Comparison of ENCODE assay signal across 7 mouse cellular contexts in the genomic region with DNA sequence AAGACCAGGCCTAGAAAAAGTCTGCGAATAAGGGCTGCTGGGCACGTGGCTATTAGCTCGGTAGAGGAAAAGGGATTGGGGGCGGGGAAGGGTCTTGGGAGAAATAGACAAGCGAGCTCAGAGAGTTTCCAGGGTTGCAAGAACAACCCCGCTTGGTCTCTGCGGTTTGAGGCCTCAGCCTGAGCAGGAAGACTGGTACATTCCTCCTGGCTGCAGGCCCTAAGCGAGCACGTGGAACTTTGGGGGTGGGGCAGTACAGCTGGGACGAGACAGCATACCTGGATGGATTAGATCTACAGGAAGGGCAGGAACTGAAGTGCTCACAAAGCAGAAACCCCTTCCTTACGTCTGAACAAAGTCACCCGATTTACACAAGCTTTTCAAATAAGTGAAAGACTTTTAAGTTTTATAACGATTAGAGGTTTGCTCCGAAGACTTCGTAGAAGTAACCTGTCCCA. TPM values are rescaled to one million over a fixed set of nuclear protein-coding genes. Genes with fewer than 3 reads are reported as not detected.
DNase-seq lines count a peak whose midpoint lies in the region; ATAC-seq lines count a peak whose summit lies in the region.

No protein-coding gene starts in this region.

- peak; percentile 71 for DNase-seq in ES-CJ7 (ENCODE audit: low read depth, low spot score)
- DNase-seq in adrenal gland, postnatal 14 days = peak; percentile 71
- DNase-seq in forebrain, embryonic 11.5 days (ENCODE audit: low spot score) = peak; percentile 75
- DNase-seq in hindbrain, embryonic 10.5 days (ENCODE audit: low spot score) = peak; percentile 55
- DNase-seq in layer of hippocampus, adult 9-11 months = peak; percentile 40
- peak; percentile 16 for DNase-seq in right cerebral cortex, postnatal 14 days

- H3K4me1 ChIP-seq in forebrain, embryonic 11.5 days (replicated peaks; ENCODE audit: control insufficient read depth, insufficient read depth, low read length) = peaks cover 9% of the 10 kb centered on the region; the same call in 1 of the 2 replicates
- H3K4me1 ChIP-seq in hindbrain, embryonic 10.5 days (replicated peaks) = peaks cover 43% of the 10 kb centered on the region

- H3K9me3 ChIP-seq in forebrain, embryonic 11.5 days (ENCODE audit: control insufficient read depth, low read length) = no peaks in the 10 kb centered on the region
- no peaks in the 10 kb centered on the region for H3K9me3 ChIP-seq in hindbrain, embryonic 10.5 days

- H3K9ac ChIP-seq in forebrain, embryonic 11.5 days (ENCODE audit: low read length) = peak overlapping the region; percentile 74

- WGBS in forebrain, embryonic 11.5 days = 5% methylated on average over 15 of the region's 15 CpGs
- WGBS in hindbrain, embryonic 10.5 days = 6% methylated on average over 15 of the region's 15 CpGs

- ATAC-seq in forebrain, embryonic 11.5 days (replicated peaks; ENCODE audit: low FRiP score) = peak; percentile 29; the same call in 1 of the 2 replicates
- ATAC-seq in megakaryocyte, adult 5-6 weeks (ENCODE audit: poor library complexity, severe bottlenecking) = peak; percentile 35; the same call in 1 of the 2 replicates

- H3K4me3 ChIP-seq in forebrain, embryonic 11.5 days (ENCODE audit: low read depth, low read length) = peak overlapping the region; percentile 73
- H3K4me3 ChIP-seq in hindbrain, embryonic 10.5 days = peak overlapping the region; percentile 90

- peak overlapping the region; percentile 82 for H3K4me2 ChIP-seq in forebrain, embryonic 11.5 days (ENCODE audit: low read depth, low read length, severe bottlenecking)

- no peaks in the 10 kb centered on the region; the same call in 1 of the 2 replicates for H3K36me3 ChIP-seq in forebrain, embryonic 11.5 days (ENCODE audit: control insufficient read depth, insufficient read depth, low read length)
- peaks cover 17% of the 10 kb centered on the region for H3K36me3 ChIP-seq in hindbrain, embryonic 10.5 days

- no peaks in the 10 kb centered on the region for H3K27me3 ChIP-seq in forebrain, embryonic 11.5 days (ENCODE audit: control insufficient read depth, insufficient read depth, low read length)
- H3K27me3 ChIP-seq in hindbrain, embryonic 10.5 days (ENCODE audit: insufficient read depth, poor library complexity, severe bottlenecking) = no peaks in the 10 kb centered on the region

- H3K27ac ChIP-seq in forebrain, embryonic 11.5 days (ENCODE audit: low read depth, low read length) = no peak overlapping the region
- peak overlapping the region; percentile 95 for H3K27ac ChIP-seq in hindbrain, embryonic 10.5 days

RNA-seq across cellular contexts. Expression of gene Phgdh, which starts 1.2 kb away (rescaled TPM):
- 21.0 and 25.2 TPM in 2 replicates for total RNA-seq in adrenal gland, postnatal 14 days (2021)
- polyA plus RNA-seq in forebrain, embryonic 11.5 days (2014; fragmentation: Nextera tagmentation; extraction: Ambion mirVana) = 332 and 367 TPM in 2 replicates
- polyA plus RNA-seq in hindbrain, embryonic 10.5 days (2016; fragmentation: Nextera tagmentation; extraction: Ambion mirVana) = 345 and 380 TPM in 2 replicates
- total RNA-seq in megakaryocyte, adult 5-6 weeks (2015) = 11.0 and 13.9 TPM in 2 replicates
- total RNA-seq in megakaryocyte, adult 5-6 weeks (2017) = 59.7 and 75.3 TPM in 2 replicates

RNA-seq across cellular contexts. Expression of gene Zfp697, which starts 43.6 kb away (rescaled TPM):
- 3.4 and 4.3 TPM in 2 replicates for total RNA-seq in adrenal gland, postnatal 14 days (2021)
- polyA plus RNA-seq in forebrain, embryonic 11.5 days (2014; fragmentation: Nextera tagmentation; extraction: Ambion mirVana) = 8.9 and 11.9 TPM in 2 replicates
- polyA plus RNA-seq in hindbrain, embryonic 10.5 days (2016; fragmentation: Nextera tagmentation; extraction: Ambion mirVana) = 6.6 and 8.0 TPM in 2 replicates
- 0.14 and 0.47 TPM in 2 replicates for total RNA-seq in megakaryocyte, adult 5-6 weeks (2015)
- total RNA-seq in megakaryocyte, adult 5-6 weeks (2017) = 0.53 TPM in 1 of 2 replicates, not detected in the other

RNA-seq across cellular contexts. Expression of gene Hmgcs2, which starts 58.4 kb away (rescaled TPM):
- 33.0 and 171 TPM in 2 replicates for total RNA-seq in adrenal gland, postnatal 14 days (2021)
- polyA plus RNA-seq in forebrain, embryonic 11.5 days (2014; fragmentation: Nextera tagmentation; extraction: Ambion mirVana) = 0.63 and 1.2 TPM in 2 replicates
- polyA plus RNA-seq in hindbrain, embryonic 10.5 days (2016; fragmentation: Nextera tagmentation; extraction: Ambion mirVana) = 2.2 and 3.8 TPM in 2 replicates
- total RNA-seq in megakaryocyte, adult 5-6 weeks (2015) = 0.46 TPM in 1 of 2 replicates, not detected in the other
- total RNA-seq in megakaryocyte, adult 5-6 weeks (2017) = 0.11 and 0.24 TPM in 2 replicates

Comparison
In these comparisons a context has a peak if more than half of its experiments do, and no peak if none do; other contexts are left out.
1. DNase-seq: peak in every context shown above with its lines; median percentile 75 in forebrain, embryonic 11.5 days; 71 in ES-CJ7; 71 in adrenal gland, postnatal 14 days; 55 in hindbrain, embryonic 10.5 days; 40 in layer of hippocampus, adult 9-11 months; 16 in right cerebral cortex, postnatal 14 days.
2. RNA of gene Hmgcs2, which starts 58.4 kb away (total RNA-seq): 33.0 to 171 TPM in adrenal gland, postnatal 14 days; 0.11 to 0.46 TPM in megakaryocyte, adult 5-6 weeks; every median in the first group is over 10 times any median in the second.